Mouse (Mus musculus) intestine, embryonic 14.5 days (tissue): ENCODE data around the gene Knop1. TPM values are rescaled to one million over a fixed set of nuclear protein-coding genes. Genes with fewer than 3 reads are reported as not detected.

ENCODE experiments used
- ATAC-seq: fragments of 200-750 bp; cut with Nextera tagmentation; replicated peaks from 2 replicates; pipeline ENCODE4 v1.8.0; 2017; ENCODE audit warnings: low read depth, moderate number of reproducible peaks, moderate TSS enrichment, moderate library complexity; ENCODE audit not compliant: low FRiP score, low TSS enrichment
- DNase-seq: peaks from one replicate; pipeline ENCODE4 v3.0.0-alpha.2; 2018; ENCODE audit warnings: low spot score
- H3K27ac ChIP-seq: fragments of 300-500 bp; sonication (generic); 2 replicates; pipeline ENCODE4 v1.5.1; 2014; ENCODE audit warnings: low read depth, mild to moderate bottlenecking, control low read depth
- H3K27me3 ChIP-seq: fragments of 300-500 bp; sonication (generic); replicated peaks from 2 replicates; pipeline ENCODE4 v1.6.1; 2014; ENCODE audit warnings: low read length, control low read depth; ENCODE audit not compliant: control insufficient read depth, insufficient read depth
- H3K36me3 ChIP-seq: fragments of 300-500 bp; sonication (generic); 2 replicates; pipeline ENCODE4 v1.6.1; 2014; ENCODE audit warnings: low read length, control low read depth; ENCODE audit not compliant: control insufficient read depth, insufficient read depth
- H3K4me1 ChIP-seq: fragments of 300-500 bp; sonication (generic); replicated peaks from 2 replicates; pipeline ENCODE4 v1.6.1; 2014; ENCODE audit warnings: low read length, control low read depth, mixed read lengths; ENCODE audit not compliant: control insufficient read depth, insufficient read depth
- H3K4me2 ChIP-seq: fragments of 300-500 bp; sonication (generic); 2 replicates; pipeline ENCODE4 v1.6.1; 2014; ENCODE audit warnings: low read length
- H3K4me3 ChIP-seq: fragments of 300-500 bp; sonication (generic); 2 replicates; pipeline ENCODE4 v1.5.1; 2014; ENCODE audit warnings: low read depth, low read length, control low read depth, mixed read lengths
- H3K9ac ChIP-seq: fragments of 300-500 bp; sonication (generic); 2 replicates; pipeline ENCODE4 v1.6.1; 2014; ENCODE audit warnings: mild to moderate bottlenecking, low read length
- H3K9me3 ChIP-seq: fragments of 300-500 bp; sonication (generic); 2 replicates; pipeline ENCODE4 v1.6.1; 2016; ENCODE audit warnings: low read length, control low read depth; ENCODE audit not compliant: control insufficient read depth
- WGBS: fragments of 180-500 bp; shearing (Covaris S2); extraction: QIAGEN DNeasy Blood & Tissue Kit; methylation state at CpG from one replicate; pipeline ENCODE4 v1.1.7; 2014; 5-methylcytosine and 5-hydroxymethylcytosine counted together
- polyA plus RNA-seq: library from polyadenylated mRNA; unstranded; fragments of >200 nt; fragmentation: Nextera tagmentation; extraction: Ambion mirVana; gene quantifications from 2 replicates; pipeline ENCODE4 v1.2.1, GENCODE M21; 2014

The Knop1 gene
- polyA plus RNA-seq, 1 experiment from 2014 or later = 115 TPM

DNA sequence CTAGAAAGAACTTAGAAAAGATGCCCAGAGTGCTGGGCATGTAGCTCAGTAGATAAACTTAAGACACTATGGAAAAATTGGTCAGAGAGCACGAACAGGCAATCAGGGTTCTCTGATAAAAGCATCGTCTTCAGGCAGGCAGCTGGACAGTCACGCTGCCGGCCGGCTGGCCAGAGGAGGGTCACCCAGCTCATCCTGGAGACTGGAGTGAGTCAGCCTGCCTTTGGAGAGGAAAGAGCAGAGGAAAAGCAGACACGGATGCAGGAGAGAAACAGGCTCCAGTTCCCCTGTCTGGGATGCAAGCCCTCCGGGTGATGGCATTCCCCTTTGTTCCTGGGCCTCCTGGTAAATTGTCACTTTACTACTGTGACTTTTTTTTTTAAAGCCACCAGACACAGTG is 58.5 kb downstream of the Knop1 start:
- DNase-seq (no peak), ATAC-seq (no peak)
- H3K4me3 ChIP-seq = no peak overlapping the region
- no peak overlapping the region for H3K4me2 ChIP-seq
- H3K27ac ChIP-seq = no peak overlapping the region
- no peaks in the 10 kb centered on the region for H3K9me3 ChIP-seq
- no peak overlapping the region for H3K9ac ChIP-seq
- H3K27me3 ChIP-seq = no peaks in the 10 kb centered on the region
- no peaks in the 10 kb centered on the region for H3K4me1 ChIP-seq
- peaks cover 66% of the 10 kb centered on the region for H3K36me3 ChIP-seq
- WGBS = 78% methylated on average over 7 of the region's 7 CpGs

GRCm38 (mm10) chr7:118796838-118797237 is 59.2 kb downstream of the Knop1 start:
- DNase-seq (no peak), ATAC-seq (no peak)
- no peak overlapping the region for H3K9ac ChIP-seq
- no peaks in the 10 kb centered on the region for H3K9me3 ChIP-seq
- H3K27me3 ChIP-seq = no peaks in the 10 kb centered on the region
- no peak overlapping the region for H3K4me3 ChIP-seq
- 90% methylated on average over 9 of the region's 9 CpGs for WGBS
- H3K4me1 ChIP-seq = no peaks in the 10 kb centered on the region
- no peak overlapping the region for H3K4me2 ChIP-seq
- no peak overlapping the region for H3K27ac ChIP-seq
- peaks cover 68% of the 10 kb centered on the region for H3K36me3 ChIP-seq

GRCm38 (mm10) chr7:118795779-118796178 is 60.3 kb downstream of the Knop1 start:
- Histone ChIP-seq H3K36me3 (peaks cover 68% of the 10 kb centered on the region), H3K27ac (no peak overlapping the region), H3K27me3 (no peaks in the 10 kb centered on the region), H3K4me1 (no peaks in the 10 kb centered on the region), H3K9me3 (no peaks in the 10 kb centered on the region), H3K4me3 (no peak overlapping the region), H3K4me2 (no peak overlapping the region), H3K9ac (no peak overlapping the region)
- WGBS = 95% methylated on average over 8 of the region's 8 CpGs
- DNase-seq (no peak), ATAC-seq (no peak)

DNA sequence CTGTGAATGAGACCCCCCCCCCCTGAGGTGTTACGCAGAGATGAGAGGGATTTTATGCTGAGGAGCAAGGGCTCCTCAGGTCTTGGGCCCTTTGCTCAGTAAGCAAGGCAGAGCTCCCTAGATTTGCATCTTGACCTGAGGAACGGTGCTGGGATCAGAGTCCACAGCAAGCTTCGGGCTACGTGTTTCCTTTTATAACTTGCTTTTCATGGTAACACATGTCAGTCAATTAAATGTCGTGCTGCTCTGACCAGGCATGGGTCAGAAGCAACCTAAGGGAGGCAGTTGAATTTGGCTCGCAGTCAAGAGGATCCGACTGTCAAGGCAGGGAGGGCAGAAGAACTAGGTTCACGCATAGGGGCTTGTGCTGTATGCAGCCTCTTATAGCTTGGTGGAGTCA is 62.2 kb downstream of the Knop1 start:
- no peaks in the 10 kb centered on the region for H3K27me3 ChIP-seq
- H3K4me2 ChIP-seq = no peak overlapping the region
- no peak overlapping the region for H3K9ac ChIP-seq
- ATAC-seq (no peak), DNase-seq (no peak)
- H3K27ac ChIP-seq = no peak overlapping the region
- H3K4me3 ChIP-seq = no peak overlapping the region
- H3K4me1 ChIP-seq = no peaks in the 10 kb centered on the region
- peaks cover 60% of the 10 kb centered on the region for H3K36me3 ChIP-seq
- 90% methylated on average over 8 of the region's 8 CpGs for WGBS
- no peaks in the 10 kb centered on the region for H3K9me3 ChIP-seq

Other genes with a start within 250 kb of the Knop1 start
- gene Gde1, start 150.5 kb downstream of the Knop1 start, polyA plus RNA-seq = 114 and 125 TPM in 2 replicates
- gene Ccp110, start 143.7 kb downstream of the Knop1 start, polyA plus RNA-seq = 8.3 and 9.0 TPM in 2 replicates
- 67.7 and 79.0 TPM in 2 replicates for gene Vps35l, start 116.0 kb downstream of the Knop1 start, polyA plus RNA-seq
- gene Iqck, start 502 bp downstream of the Knop1 start, polyA plus RNA-seq = 2.2 and 2.8 TPM in 2 replicates
- gene Gprc5b, start 139.0 kb upstream of the Knop1 start, polyA plus RNA-seq = 6.0 and 7.9 TPM in 2 replicates